Mouse (Mus musculus) kidney, adult 11 months (tissue): ENCODE measurements at regions not wholly inside any gene's neighbourhood (a gene's known extent, or its start where the extent isn't known, plus 50 kb on each side); places are given as distances from the start of the nearest gene placed in this dataset.

Experiments used
- DNase-seq: peaks from one replicate; pipeline ENCODE4 v3.0.0; 2022

GRCm38 (mm10) chr2:64860113-64860512 is 164.7 kb downstream of the Grb14 start:
- no peak for DNase-seq

GRCm38 (mm10) chr2:64853918-64854317 is 170.9 kb downstream of the Grb14 start:
- peak; percentile 53 for DNase-seq

GRCm38 (mm10) chr2:64852913-64853312 is 171.9 kb downstream of the Grb14 start:
- no peak for DNase-seq

DNA sequence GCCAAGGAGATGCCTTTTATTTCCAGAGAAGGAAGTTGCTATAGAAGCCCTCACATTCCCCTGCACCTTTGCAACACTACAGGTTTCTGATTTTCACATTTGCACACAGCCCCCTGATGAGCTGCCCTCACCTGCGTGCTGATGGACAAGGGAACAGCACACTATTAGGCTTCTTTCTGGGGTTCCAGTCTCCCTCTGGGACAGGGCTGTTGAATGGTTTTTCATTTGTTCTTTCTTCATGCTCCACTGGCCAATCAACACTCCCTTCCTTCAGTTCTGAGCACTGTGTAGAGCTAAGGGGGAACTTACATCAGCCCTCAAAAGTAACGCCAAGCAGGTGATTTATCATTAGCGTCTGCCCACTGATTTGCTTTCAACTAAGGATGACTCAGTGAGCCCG is 173.7 kb downstream of the Grb14 start:
- no peak for DNase-seq

GRCm38 (mm10) chr2:64850656-64851055 is 174.1 kb downstream of the Grb14 start:
- DNase-seq = no peak

DNA sequence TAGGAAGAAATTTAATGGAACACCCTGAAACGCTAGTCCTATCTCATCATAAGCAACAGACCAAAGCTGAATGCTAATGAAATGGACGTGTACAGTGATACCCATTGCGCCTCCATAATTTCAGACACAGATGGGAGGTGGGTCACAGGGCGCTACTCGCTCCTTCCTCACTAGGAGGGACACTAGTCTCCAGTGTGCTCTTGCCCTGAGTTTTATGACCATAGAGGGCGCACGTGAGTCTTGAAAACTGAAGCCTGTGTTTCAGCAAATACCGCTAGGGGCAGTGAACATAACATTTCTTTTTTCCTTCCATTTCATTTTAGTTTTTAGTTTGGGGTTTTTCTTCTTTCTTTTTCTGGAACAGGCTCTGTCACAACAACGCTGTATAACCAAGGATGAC is 200.3 kb downstream of the Grb14 start:
- no peak for DNase-seq

DNA sequence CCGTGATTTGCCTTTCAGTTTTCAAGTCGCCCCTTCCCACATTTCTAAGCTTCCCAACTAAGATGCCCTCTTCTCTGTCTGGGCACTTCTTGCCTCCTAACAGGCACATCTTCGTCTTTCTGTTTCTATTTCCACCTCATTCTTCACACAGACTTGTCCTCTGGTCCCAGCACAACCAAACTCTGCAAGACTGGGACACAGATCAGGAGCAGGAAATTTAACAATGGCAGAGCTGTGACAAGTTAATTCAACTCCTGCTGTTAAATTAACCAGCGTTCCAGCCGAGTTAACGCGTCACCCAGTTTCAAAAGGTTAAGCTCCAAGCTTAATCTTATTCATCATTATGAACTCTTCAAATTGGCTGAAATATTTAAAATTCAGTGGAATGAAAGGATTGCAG is 200.9 kb downstream of the Grb14 start:
- DNase-seq = no peak

- DNase-seq = no peak
Measured at GRCm38 (mm10) chr2:64823074-64823473, 201.7 kb downstream of the Grb14 start.

- DNase-seq = no peak
Measured at GRCm38 (mm10) chr2:64818159-64818558, 206.6 kb downstream of the Grb14 start.
